Mouse (Mus musculus): ENCODE results near the gene Col9a3.

- no peak for TF ChIP-seq CTCF (IDR thresholded peaks at IDR 0.05; ENCODE audit: low read depth, low read length)
- TF ChIP-seq POLR2A (IDR thresholded peaks at IDR 0.05; ENCODE audit: extremely low read depth, insufficient read depth, low read length) = no peak
Measured at GRCm38 (mm10) chr2:180597490-180597889, at the start of gene Col9a3.

Measured in liver, adult 2 months (tissue).